Mouse (Mus musculus) embryonic facial prominence, embryonic 14.5 days (tissue): ENCODE results near the gene Agbl5. TPM values are rescaled to one million over a fixed set of nuclear protein-coding genes. Genes with fewer than 3 reads are reported as not detected.
A peak's percentile ranks its signal among the peaks of the same experiment; 100 is the strongest.

Source experiments
- ATAC-seq: fragments of 200-750 bp; cut with Nextera tagmentation; 2 replicates; pipeline ENCODE4 v1.8.0; 2017; ENCODE audit warnings: low read depth, moderate number of reproducible peaks, moderate TSS enrichment
- DNase-seq: peaks from one replicate; pipeline ENCODE4 v3.0.0-alpha.2; 2015; ENCODE audit warnings: low spot score
- H3K27ac ChIP-seq: fragments of 300-500 bp; sonication (generic); replicated peaks from 2 replicates; pipeline ENCODE4 v1.5.1; 2014; ENCODE audit warnings: low read depth, mild to moderate bottlenecking, low read length, moderate library complexity
- H3K27me3 ChIP-seq: fragments of 300-500 bp; sonication (generic); replicated peaks from 2 replicates; pipeline ENCODE4 v1.6.1; 2014; ENCODE audit warnings: low read length; ENCODE audit not compliant: control insufficient read depth, insufficient read depth
- H3K36me3 ChIP-seq: fragments of 300-500 bp; sonication (generic); 2 replicates; pipeline ENCODE4 v1.6.1; 2014; ENCODE audit warnings: low read length, mixed read lengths; ENCODE audit not compliant: control insufficient read depth, insufficient read depth
- H3K4me1 ChIP-seq: fragments of 300-500 bp; sonication (generic); 2 replicates; pipeline ENCODE4 v1.6.1; 2014; ENCODE audit warnings: antibody characterized with exemption, low read length; ENCODE audit not compliant: control insufficient read depth, insufficient read depth
- H3K4me2 ChIP-seq: fragments of 300-500 bp; sonication (generic); 2 replicates; pipeline ENCODE4 v1.6.1; 2014; ENCODE audit warnings: low read depth, mild to moderate bottlenecking, low read length, moderate library complexity, mixed read lengths
- H3K4me3 ChIP-seq: fragments of 300-500 bp; sonication (generic); 2 replicates; pipeline ENCODE4 v1.5.1; 2014; ENCODE audit warnings: low read depth, mild to moderate bottlenecking, low read length
- H3K9ac ChIP-seq: fragments of 300-500 bp; sonication (generic); 2 replicates; pipeline ENCODE4 v1.6.1; 2014; ENCODE audit warnings: low read depth, mild to moderate bottlenecking, low read length, moderate library complexity, mixed read lengths
- H3K9me3 ChIP-seq: fragments of 300-500 bp; sonication (generic); 2 replicates; pipeline ENCODE4 v1.6.1; 2016; ENCODE audit warnings: low read length; ENCODE audit not compliant: control insufficient read depth
- WGBS: fragments of 180-500 bp; shearing (Covaris S2); extraction: QIAGEN DNeasy Blood & Tissue Kit; methylation state at CpG from one replicate; pipeline ENCODE4 v1.1.7; 2014; 5-methylcytosine and 5-hydroxymethylcytosine counted together
- polyA plus RNA-seq: library from polyadenylated mRNA; unstranded; fragments of >200 nt; fragmentation: Nextera tagmentation; extraction: Ambion mirVana; gene quantifications from 2 replicates; pipeline ENCODE4 v1.2.1, GENCODE M21; 2014

Gene Agbl5
- polyA plus RNA-seq, 1 experiment from 2014 or later: 17.4 TPM

GRCm38 (mm10) chr5:30913060-30913841 lies 24.8 kb downstream of the Agbl5 start, which contains the start of gene Emilin1:
Gene Emilin1, plus strand, starts transcription at chr5:30913402.
- ATAC-seq: peak; percentile 64
- Histone ChIP-seq H3K9ac (peak within 1 kb of the TSS; percentile 73), H3K27me3 (no peaks in the 10 kb centered on the region), H3K4me1 (peaks cover 51% of the 10 kb centered on the region), H3K36me3 (peaks cover 15% of the 10 kb centered on the region), H3K27ac (peak within 1 kb of the TSS; percentile 97), H3K4me3 (peak within 1 kb of the TSS; percentile 58), H3K4me2 (peak within 1 kb of the TSS; percentile 83), H3K9me3 (no peaks in the 10 kb centered on the region)
- WGBS: 8% methylated on average over 13 of the region's 13 CpGs
- peak; percentile 95 for DNase-seq

- peak overlapping the region; percentile 83 for H3K4me2 ChIP-seq
- WGBS: 14% methylated on average over 7 of the region's 7 CpGs
- peak overlapping the region; percentile 73 for H3K9ac ChIP-seq
- peaks cover 24% of the 10 kb centered on the region for H3K36me3 ChIP-seq
- DNase-seq: no peak
- no peaks in the 10 kb centered on the region for H3K27me3 ChIP-seq
- peak overlapping the region; percentile 58 for H3K4me3 ChIP-seq
- H3K9me3 ChIP-seq: no peaks in the 10 kb centered on the region
- H3K27ac ChIP-seq: peak overlapping the region; percentile 97
- no peak for ATAC-seq
- peaks cover 42% of the 10 kb centered on the region for H3K4me1 ChIP-seq
Measured at GRCm38 (mm10) chr5:30914101-30914635, 25.7 kb downstream of the Agbl5 start.

GRCm38 (mm10) chr5:30914849-30915248 lies 26.4 kb downstream of the Agbl5 start:
- no peak for DNase-seq
- Histone ChIP-seq H3K4me3 (peak overlapping the region; percentile 58), H3K36me3 (peaks cover 31% of the 10 kb centered on the region), H3K27me3 (no peaks in the 10 kb centered on the region), H3K4me1 (peaks cover 36% of the 10 kb centered on the region), H3K9me3 (no peaks in the 10 kb centered on the region), H3K9ac (peak overlapping the region; percentile 73), H3K4me2 (peak overlapping the region; percentile 83), H3K27ac (peak overlapping the region; percentile 97)
- ATAC-seq: no peak
- WGBS: 31% methylated on average over 6 of the region's 6 CpGs

- Histone ChIP-seq H3K4me2 (peak overlapping the region; percentile 83), H3K4me3 (peak overlapping the region; percentile 58), H3K27me3 (no peaks in the 10 kb centered on the region), H3K9ac (peak overlapping the region; percentile 73), H3K36me3 (peaks cover 37% of the 10 kb centered on the region), H3K4me1 (peaks cover 31% of the 10 kb centered on the region), H3K27ac (peak overlapping the region; percentile 97), H3K9me3 (no peaks in the 10 kb centered on the region)
- ATAC-seq (no peak; the same call in 1 of the 2 replicates), DNase-seq (no peak)
- WGBS: 37% methylated on average over 6 of the region's 9 CpGs
Measured at GRCm38 (mm10) chr5:30915456-30915855, 27.0 kb downstream of the Agbl5 start.

- no peaks in the 10 kb centered on the region for H3K27me3 ChIP-seq
- H3K27ac ChIP-seq: peak overlapping the region; percentile 97
- peak; percentile 98 for DNase-seq
- peak overlapping the region; percentile 73; the same call in 1 of the 2 replicates for H3K9ac ChIP-seq
- H3K4me1 ChIP-seq: peaks cover 25% of the 10 kb centered on the region
- no peaks in the 10 kb centered on the region for H3K9me3 ChIP-seq
- H3K4me2 ChIP-seq: peak overlapping the region; percentile 83
- peak; percentile 80 for ATAC-seq
- WGBS: 7% methylated on average over 7 of the region's 7 CpGs
- peaks cover 43% of the 10 kb centered on the region for H3K36me3 ChIP-seq
- peak overlapping the region; percentile 58 for H3K4me3 ChIP-seq
Measured at GRCm38 (mm10) chr5:30915974-30916433, 27.5 kb downstream of the Agbl5 start.

- H3K9ac ChIP-seq: peak overlapping the region; percentile 17; the same call in 1 of the 2 replicates
- no peak for DNase-seq
- H3K36me3 ChIP-seq: peaks cover 43% of the 10 kb centered on the region
- no peak overlapping the region for H3K4me2 ChIP-seq
- peaks cover 20% of the 10 kb centered on the region for H3K4me1 ChIP-seq
- no peaks in the 10 kb centered on the region for H3K27me3 ChIP-seq
- H3K4me3 ChIP-seq: no peak overlapping the region
- ATAC-seq: no peak
- H3K9me3 ChIP-seq: no peaks in the 10 kb centered on the region
- no peak overlapping the region for H3K27ac ChIP-seq
- WGBS: 88% methylated on average over 9 of the region's 9 CpGs
Measured at GRCm38 (mm10) chr5:30916841-30917240, 28.3 kb downstream of the Agbl5 start.

- ATAC-seq (no peak), DNase-seq (no peak)
- Histone ChIP-seq H3K4me2 (no peak overlapping the region), H3K9me3 (no peaks in the 10 kb centered on the region), H3K27ac (no peak overlapping the region), H3K4me1 (peaks cover 20% of the 10 kb centered on the region), H3K36me3 (peaks cover 43% of the 10 kb centered on the region), H3K4me3 (no peak overlapping the region), H3K27me3 (no peaks in the 10 kb centered on the region), H3K9ac (peak overlapping the region; percentile 17; the same call in 1 of the 2 replicates)
- 89% methylated on average over 10 of the region's 11 CpGs for WGBS
Measured at GRCm38 (mm10) chr5:30917348-30917747, 28.9 kb downstream of the Agbl5 start.

GRCm38 (mm10) chr5:30917891-30918670 lies 29.6 kb downstream of the Agbl5 start:
- Histone ChIP-seq H3K4me1 (peaks cover 17% of the 10 kb centered on the region), H3K9ac (0 out of 2 replicates have a peak overlapping the region, but pooled peaks have one; percentile 32), H3K4me3 (no peak overlapping the region), H3K27ac (no peak overlapping the region), H3K4me2 (no peak overlapping the region), H3K36me3 (peaks cover 43% of the 10 kb centered on the region), H3K9me3 (no peaks in the 10 kb centered on the region), H3K27me3 (no peaks in the 10 kb centered on the region)
- WGBS: 87% methylated on average over 31 of the region's 31 CpGs
- DNase-seq (no peak), ATAC-seq (no peak)
